Mouse (Mus musculus) G1E (cell line): ENCODE results near the gene Ap2a2.

Experiments used
- CTCF ChIP-seq: IDR thresholded peaks from 2 replicates; pipeline ENCODE4 v1.5.1; 2012; ENCODE audit warnings: low read depth, low read length, inconsistent platforms, mixed read lengths
- GATA1 ChIP-seq: IDR thresholded peaks from 2 replicates; pipeline ENCODE4 v1.6.1; 2012; ENCODE audit warnings: borderline replicate concordance, low read length, inconsistent platforms, mixed read lengths
- GATA2 ChIP-seq: IDR thresholded peaks from 2 replicates; pipeline ENCODE4 v1.6.1; 2012; ENCODE audit warnings: low read depth, low read length, inconsistent platforms, borderline replicate concordance
- POLR2AphosphoS5 ChIP-seq: IDR thresholded peaks from 2 replicates; pipeline ENCODE4 v1.6.1; 2012; ENCODE audit warnings: low read depth, low read length, inconsistent platforms; ENCODE audit not compliant: insufficient replicate concordance
- TAL1 ChIP-seq: conservative IDR thresholded peaks from 2 replicates; pipeline ENCODE4 v1.6.1; 2012; ENCODE audit warnings: low read depth, low read length, inconsistent platforms, mixed read lengths

DNA sequence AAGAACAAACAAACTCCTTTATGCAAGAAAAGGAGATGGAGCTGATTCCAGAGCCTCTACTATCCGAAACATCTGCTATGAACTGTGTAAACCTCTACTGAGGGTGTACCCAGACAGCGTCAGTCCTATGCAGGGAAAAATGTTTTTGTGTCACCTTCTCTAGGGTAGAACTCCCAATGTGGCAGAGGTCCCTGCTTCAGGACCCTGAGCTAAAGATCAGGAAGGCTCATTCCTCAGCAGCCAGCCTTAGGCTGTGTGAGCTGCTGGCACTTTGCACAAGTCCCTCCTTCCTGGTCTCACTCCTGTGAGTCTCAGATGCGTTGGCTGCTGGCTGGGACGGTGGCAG lies 36.4 kb upstream of the Ap2a2 start:
- no peak for TF ChIP-seq CTCF
- TF ChIP-seq GATA1 = no peak
- no peak for TF ChIP-seq POLR2AphosphoS5
- no peak for TF ChIP-seq GATA2
- no peak for TF ChIP-seq TAL1
